Mouse (Mus musculus) intestine, postnatal 0 days (tissue): ENCODE data around the gene Olfr975. TPM values are rescaled to one million over a fixed set of nuclear protein-coding genes. Genes with fewer than 3 reads are reported as not detected.

Source experiments
- ATAC-seq: fragments of 200-750 bp; cut with Nextera tagmentation; 2 replicates; pipeline ENCODE4 v1.8.0; 2017; ENCODE audit warnings: mild to moderate bottlenecking, moderate TSS enrichment, moderate library complexity
- H3K27ac ChIP-seq: fragments of 300-500 bp; sonication (generic); 2 replicates; pipeline ENCODE4 v1.5.1; 2014; ENCODE audit warnings: mild to moderate bottlenecking, low read depth, low read length, moderate library complexity
- H3K27me3 ChIP-seq: fragments of 300-500 bp; sonication (generic); replicated peaks from 2 replicates; pipeline ENCODE4 v1.6.1; 2014; ENCODE audit warnings: low read length, mixed read lengths; ENCODE audit not compliant: control insufficient read depth, insufficient read depth
- H3K36me3 ChIP-seq: fragments of 300-500 bp; sonication (generic); 2 replicates; pipeline ENCODE4 v1.6.1; 2014; ENCODE audit warnings: mild to moderate bottlenecking, moderate library complexity; ENCODE audit not compliant: control insufficient read depth, insufficient read depth
- H3K4me1 ChIP-seq: fragments of 300-500 bp; sonication (generic); replicated peaks from 2 replicates; pipeline ENCODE4 v1.6.1; 2014; ENCODE audit warnings: antibody characterized with exemption, low read length, mixed read lengths; ENCODE audit not compliant: control insufficient read depth, insufficient read depth
- H3K4me2 ChIP-seq: fragments of 300-500 bp; sonication (generic); replicated peaks from 2 replicates; pipeline ENCODE4 v1.6.1; 2014; ENCODE audit warnings: low read depth, mild to moderate bottlenecking, moderate library complexity
- H3K4me3 ChIP-seq: fragments of 300-500 bp; sonication (generic); 2 replicates; pipeline ENCODE4 v1.5.1; 2014; ENCODE audit warnings: low read depth, low read length
- H3K9ac ChIP-seq: fragments of 300-500 bp; sonication (generic); 2 replicates; pipeline ENCODE4 v1.6.1; 2014; ENCODE audit warnings: mild to moderate bottlenecking, low read depth, low read length
- H3K9me3 ChIP-seq: fragments of 300-500 bp; sonication (generic); 2 replicates; pipeline ENCODE4 v1.6.1; 2016; ENCODE audit warnings: mixed run types; ENCODE audit not compliant: control insufficient read depth
- CTCF ChIP-seq: sonication (generic); IDR thresholded peaks from 2 replicates; pipeline ENCODE4 v1.5.1; 2016; ENCODE audit warnings: low read depth, mild to moderate bottlenecking, control low read depth, antibody characterized with exemption, moderate library complexity
- WGBS: fragments of 180-500 bp; shearing (Covaris S2); extraction: QIAGEN DNeasy Blood & Tissue Kit; methylation state at CpG from one replicate; pipeline ENCODE4 v1.1.7; 2014; 5-methylcytosine and 5-hydroxymethylcytosine counted together
- polyA plus RNA-seq: library from polyadenylated mRNA; unstranded; fragments of >200 nt; fragmentation: Nextera tagmentation; extraction: Ambion mirVana; gene quantifications from 2 replicates; pipeline ENCODE4 v1.2.1, GENCODE M21; 2015

Gene Olfr975
- polyA plus RNA-seq, 1 experiment from 2014 or later: not detected

DNA sequence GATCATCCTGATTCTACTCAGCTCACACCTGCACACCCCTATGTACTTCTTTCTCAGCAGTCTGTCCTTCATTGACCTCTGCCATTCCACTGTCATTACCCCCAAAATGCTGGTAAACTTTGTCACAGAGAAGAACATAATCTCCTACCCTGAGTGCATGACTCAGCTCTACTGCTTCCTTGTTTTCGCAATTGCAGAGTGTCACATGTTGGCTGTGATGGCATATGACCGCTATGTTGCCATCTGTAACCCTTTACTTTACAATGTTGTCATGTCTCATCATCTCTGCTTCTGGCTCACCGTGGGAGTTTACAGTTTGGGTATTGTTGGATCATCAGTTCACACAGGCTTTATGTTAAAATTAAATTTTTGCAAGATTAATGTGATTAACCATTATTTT, 41.9 kb downstream of the Olfr975 start:
- Histone ChIP-seq H3K27me3 (no peaks in the 10 kb centered on the region), H3K4me2 (no peak overlapping the region), H3K9me3 (no peaks in the 10 kb centered on the region), H3K36me3 (no peaks in the 10 kb centered on the region), H3K4me3 (no peak overlapping the region), H3K27ac (no peak overlapping the region), H3K4me1 (no peaks in the 10 kb centered on the region), H3K9ac (no peak overlapping the region)
- WGBS: 80% methylated on average over 3 of the region's 3 CpGs
- TF ChIP-seq CTCF: no peak
- no peak for ATAC-seq

DNA sequence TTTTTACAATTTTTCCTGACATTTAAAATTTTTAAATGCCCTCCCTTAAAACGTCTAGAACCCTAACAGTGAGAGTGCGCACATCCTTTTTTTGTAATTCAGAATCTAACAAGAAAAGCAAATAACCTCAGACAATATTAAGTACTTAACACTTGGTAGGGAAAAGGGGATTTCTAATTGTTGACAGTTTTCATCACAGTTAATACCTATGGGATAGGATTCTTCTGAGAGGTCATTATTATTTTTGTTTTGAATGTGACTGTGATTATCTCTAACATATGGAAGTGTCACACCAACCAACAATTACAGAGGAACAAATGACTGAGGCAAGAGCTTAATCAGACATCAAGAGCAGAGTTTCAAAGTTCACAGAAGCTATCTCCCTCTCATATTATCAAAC, 44.8 kb downstream of the Olfr975 start, which contains the start of gene Olfr229:
Olfr229 (plus strand) TSS at position 301 of the 400 bp plus-strand sequence.
- no peak within 1 kb of the TSS for H3K4me2 ChIP-seq
- WGBS: 64% methylated on average over 2 of the region's 2 CpGs
- H3K9me3 ChIP-seq: no peaks in the 10 kb centered on the region
- H3K36me3 ChIP-seq: no peaks in the 10 kb centered on the region
- H3K4me3 ChIP-seq: no peak within 1 kb of the TSS
- H3K27me3 ChIP-seq: no peaks in the 10 kb centered on the region
- no peak within 1 kb of the TSS for H3K27ac ChIP-seq
- no peaks in the 10 kb centered on the region for H3K4me1 ChIP-seq
- no peak within 1 kb of the TSS for H3K9ac ChIP-seq
- ATAC-seq: no peak
- TF ChIP-seq CTCF: no peak

DNA sequence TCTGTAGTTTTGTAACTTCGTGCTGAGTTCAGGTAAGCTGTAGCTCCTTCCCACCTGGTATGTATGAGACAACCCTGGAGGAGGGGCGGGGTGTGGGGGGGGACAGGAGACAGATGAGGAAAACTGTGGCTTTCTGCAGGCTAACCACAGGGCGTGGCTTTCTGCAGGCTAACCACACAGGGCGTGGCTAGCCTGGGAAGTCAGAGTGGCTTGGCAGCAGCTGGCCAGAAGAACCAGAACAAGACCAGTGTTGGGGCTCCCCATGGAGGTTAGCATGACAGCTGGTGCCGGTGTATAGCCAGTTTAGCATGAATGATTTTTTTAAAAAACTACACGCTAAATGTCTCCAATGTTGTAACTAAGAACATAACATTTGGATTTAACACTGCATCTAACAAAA, 46.7 kb downstream of the Olfr975 start:
- H3K27me3 ChIP-seq: no peaks in the 10 kb centered on the region
- no peak overlapping the region for H3K27ac ChIP-seq
- ATAC-seq: no peak
- H3K9ac ChIP-seq: no peak overlapping the region
- H3K4me3 ChIP-seq: no peak overlapping the region
- no peak for TF ChIP-seq CTCF
- no peaks in the 10 kb centered on the region for H3K9me3 ChIP-seq
- 67% methylated on average over 6 of the region's 6 CpGs for WGBS
- no peaks in the 10 kb centered on the region for H3K4me1 ChIP-seq
- no peaks in the 10 kb centered on the region for H3K36me3 ChIP-seq
- no peak overlapping the region for H3K4me2 ChIP-seq

Other genes with a start within 250 kb of the Olfr975 start
- not detected in 2 replicates for gene Olfr149, start 244.9 kb downstream of the Olfr975 start, polyA plus RNA-seq
- not detected in 2 replicates for gene Olfr965, start 240.7 kb downstream of the Olfr975 start, polyA plus RNA-seq
- not detected in 2 replicates for gene Olfr150, start 221.1 kb downstream of the Olfr975 start, polyA plus RNA-seq
- gene Olfr967, start 205.8 kb downstream of the Olfr975 start, polyA plus RNA-seq: not detected in 2 replicates
- not detected in 2 replicates for gene Olfr968, start 168.8 kb downstream of the Olfr975 start, polyA plus RNA-seq
- not detected in 2 replicates for gene Olfr969, start 161.1 kb downstream of the Olfr975 start, polyA plus RNA-seq
- not detected in 2 replicates for gene Olfr970, start 143.2 kb downstream of the Olfr975 start, polyA plus RNA-seq
- gene Olfr971, start 115.2 kb downstream of the Olfr975 start, polyA plus RNA-seq: not detected in 2 replicates
- gene Olfr972, start 85.6 kb downstream of the Olfr975 start, polyA plus RNA-seq: not detected in 2 replicates
- gene Olfr229, start 44.7 kb downstream of the Olfr975 start, polyA plus RNA-seq: not detected in 2 replicates
- gene Olfr974, start 14.5 kb downstream of the Olfr975 start, polyA plus RNA-seq: not detected in 2 replicates
- gene Olfr976, start 9.1 kb upstream of the Olfr975 start, polyA plus RNA-seq: not detected in 2 replicates
- gene Olfr978, start 40.1 kb upstream of the Olfr975 start, polyA plus RNA-seq: not detected in 2 replicates
- gene Olfr979, start 51.4 kb upstream of the Olfr975 start, polyA plus RNA-seq: not detected in 2 replicates
- not detected in 2 replicates for gene Olfr980, start 57.5 kb upstream of the Olfr975 start, polyA plus RNA-seq
- not detected in 2 replicates for gene Olfr981, start 69.4 kb upstream of the Olfr975 start, polyA plus RNA-seq
- not detected in 2 replicates for gene Olfr982, start 121.8 kb upstream of the Olfr975 start, polyA plus RNA-seq
- gene Olfr983, start 141.5 kb upstream of the Olfr975 start, polyA plus RNA-seq: not detected in 2 replicates
- gene Olfr984, start 162.2 kb upstream of the Olfr975 start, polyA plus RNA-seq: not detected in 2 replicates
- gene Olfr985, start 178.1 kb upstream of the Olfr975 start, polyA plus RNA-seq: not detected in 2 replicates
- not detected in 2 replicates for gene Tmem225, start 196.1 kb upstream of the Olfr975 start, polyA plus RNA-seq
- gene Olfr986, start 228.9 kb upstream of the Olfr975 start, polyA plus RNA-seq: not detected in 2 replicates
- 1.1 TPM in 2 replicates for gene Zfp202, start 240.3 kb upstream of the Olfr975 start, polyA plus RNA-seq